Mouse (Mus musculus) small intestine, adult 2 months (tissue): ENCODE measurements around the gene Pltp.
A peak's percentile ranks its signal among the peaks of the same experiment; 100 is the strongest.

ENCODE experiments used
- CTCF ChIP-seq: fragments of 200-500 bp; IDR thresholded peaks from 2 replicates; pipeline ENCODE4 v1.5.1; 2012; ENCODE audit warnings: low read depth, mild to moderate bottlenecking, control low read depth, inconsistent platforms, low read length, moderate library complexity, mixed read lengths; ENCODE audit not compliant: insufficient replicate concordance, insufficient read length; ENCODE audit errors: extremely low read depth
- POLR2A ChIP-seq: fragments of 200-500 bp; IDR thresholded peaks from 2 replicates; pipeline ENCODE4 v1.6.1; 2012; ENCODE audit warnings: low read depth, mild to moderate bottlenecking, control low read depth, inconsistent platforms, low read length, moderate library complexity

DNA sequence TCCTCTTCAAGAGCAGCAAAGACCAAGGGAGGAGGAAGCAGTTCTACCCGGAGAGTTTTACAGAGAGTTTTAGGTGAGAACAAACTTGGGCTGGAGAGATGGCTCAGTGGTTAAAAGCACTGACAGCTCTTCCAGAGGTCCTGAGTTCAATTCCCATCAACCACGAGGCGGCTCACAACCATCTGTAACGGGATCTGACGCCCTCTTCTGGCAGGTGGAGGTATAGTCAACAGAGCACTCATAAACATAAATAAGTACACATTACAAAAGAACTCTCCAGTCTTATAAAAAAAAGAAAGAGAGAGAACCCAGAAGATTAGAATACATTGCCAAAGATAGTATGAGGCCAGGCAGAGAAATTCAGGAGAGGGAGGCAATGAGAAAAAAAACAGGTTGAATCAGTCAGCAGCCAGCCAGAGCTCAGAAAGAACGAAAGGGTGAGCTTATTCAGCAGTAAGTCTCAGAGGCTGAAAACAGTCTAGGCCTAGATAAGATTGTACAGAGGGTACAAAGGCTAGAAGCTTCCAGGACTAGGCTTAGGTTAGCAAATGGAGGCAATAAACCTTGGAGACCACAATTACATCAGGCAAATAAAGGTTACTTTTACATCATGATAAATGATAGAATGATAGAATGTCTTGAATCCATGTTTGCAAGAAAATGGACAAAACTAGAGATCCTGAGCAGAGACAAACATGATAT lies 14.2 kb upstream of the Pltp start:
- TF ChIP-seq POLR2A (no peak), CTCF (peak; percentile 42; the same call in 1 of the 2 replicates)
